Mouse (Mus musculus): ENCODE results near the gene Nudt1. TPM values are rescaled to one million over a fixed set of nuclear protein-coding genes. Genes with fewer than 3 reads are reported as not detected.
"Not testable (repeated sequence)": the region's sequence is repeated elsewhere in the genome, so short reads cannot be mapped to it uniquely, and the experiment has no call there.

Nudt1 gene
- total and polyA plus RNA-seq, 3 experiments: 69.6 to 77.2 TPM; not detected in 1

GRCm38 (mm10) chr5:140359930-140360674, 38.6 kb downstream of the Nudt1 start:
- H3K4me1 ChIP-seq (ENCODE audit: control insufficient read depth in 1 of 2, insufficient read depth in 2 of 2, low read length in 2 of 2): no peaks in the 10 kb centered on the region
- no peak for TF ChIP-seq POLR2AphosphoS2 (IDR thresholded peaks at IDR 0.05; ENCODE audit: low read length)
- no peak for TF ChIP-seq MYC (IDR thresholded peaks at IDR 0.05; ENCODE audit: low read depth, low read length)
- TF ChIP-seq MAZ (IDR thresholded peaks at IDR 0.05; ENCODE audit: low read depth, low read length): no peak
- no peak for TF ChIP-seq MXI1 (IDR thresholded peaks at IDR 0.05; ENCODE audit: low read depth, low read length)
- no peak for TF ChIP-seq ZKSCAN1 (IDR thresholded peaks at IDR 0.05; ENCODE audit: low read depth, low read length)
- no peak for TF ChIP-seq ELF1 (IDR thresholded peaks at IDR 0.05; ENCODE audit: low read depth, low read length)
- TF ChIP-seq BHLHE40 (IDR thresholded peaks at IDR 0.05; ENCODE audit: borderline replicate concordance, low read depth, low read length): no peak
- DNase-seq (ENCODE audit: low read depth, low spot score): no peak
- no peaks in the 10 kb centered on the region for H3K9me3 ChIP-seq (replicated peaks; ENCODE audit: insufficient read depth, low read length)
- no peaks in the 10 kb centered on the region for H3K79me2 ChIP-seq (ENCODE audit: control insufficient read depth, insufficient read depth, low read length, poor library complexity)
- no peak overlapping the region for H3K9ac ChIP-seq (ENCODE audit: control insufficient read depth, low read depth, low read length, poor library complexity, severe bottlenecking)
- no peaks in the 10 kb centered on the region for H3K27me3 ChIP-seq (ENCODE audit: control insufficient read depth in 1 of 2, insufficient read depth in 2 of 2, low read length in 2 of 2)
- H3K36me3 ChIP-seq (ENCODE audit: control insufficient read depth in 1 of 2, insufficient read depth in 2 of 2, low read length in 2 of 2): peaks cover 0 to 3% of the 10 kb centered on the region in 2 experiments; a peak in 2 of 4 replicates
- H3K27ac ChIP-seq (ENCODE audit: control insufficient read depth, low read depth, low read length): no peak overlapping the region
- no peak overlapping the region for H3K4me3 ChIP-seq (ENCODE audit: control insufficient read depth in 1 of 2, insufficient read depth in 1 of 2, low read depth in 2 of 2, low read length in 2 of 2)

DNA sequence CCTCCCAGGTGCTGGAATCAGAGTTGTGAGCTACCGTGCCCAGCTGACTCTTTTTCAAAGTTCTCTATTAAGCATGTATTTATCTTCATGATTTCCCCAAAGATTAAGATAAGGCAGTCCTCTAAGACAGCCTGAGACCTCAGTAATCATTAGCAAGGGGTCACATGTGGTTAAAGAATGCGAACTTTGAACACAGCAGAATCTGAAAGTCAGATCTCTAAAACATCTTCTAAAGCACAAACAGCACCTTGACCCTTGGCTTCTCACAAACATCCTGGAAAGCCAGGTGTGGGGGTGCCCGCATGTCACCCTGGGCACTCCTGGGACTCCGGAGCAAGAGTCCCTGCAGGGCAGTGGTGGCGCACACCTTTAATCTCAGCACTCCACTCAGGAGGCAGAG, 43.0 kb downstream of the Nudt1 start:
- H3K79me2 ChIP-seq (ENCODE audit: control insufficient read depth, insufficient read depth, low read length, poor library complexity): 0 out of 2 replicates have a peak, but pooled peaks cover 1% of the 10 kb centered on the region
- no peak overlapping the region for H3K4me3 ChIP-seq (ENCODE audit: control insufficient read depth in 1 of 2, insufficient read depth in 1 of 2, low read depth in 2 of 2, low read length in 2 of 2)
- H3K27me3 ChIP-seq (ENCODE audit: control insufficient read depth in 1 of 2, insufficient read depth in 2 of 2, low read length in 2 of 2): no peaks in the 10 kb centered on the region
- DNase-seq (ENCODE audit: low read depth, low spot score): no peak
- peaks cover 0 to 3% of the 10 kb centered on the region in 2 experiments; a peak in 1 of 4 replicates for H3K36me3 ChIP-seq (ENCODE audit: control insufficient read depth in 1 of 2, insufficient read depth in 2 of 2, low read length in 2 of 2)
- H3K27ac ChIP-seq (ENCODE audit: control insufficient read depth, low read depth, low read length): no peak overlapping the region
- H3K9ac ChIP-seq (ENCODE audit: control insufficient read depth, low read depth, low read length, poor library complexity, severe bottlenecking): no peak overlapping the region
- no peaks in the 10 kb centered on the region for H3K4me1 ChIP-seq (ENCODE audit: control insufficient read depth in 1 of 2, insufficient read depth in 2 of 2, low read length in 2 of 2)
- TF ChIP-seq ZKSCAN1 (IDR thresholded peaks at IDR 0.05; ENCODE audit: low read depth, low read length) (no peak), MAX (IDR thresholded peaks at IDR 0.05; ENCODE audit: low read length) (no peak), MYB (IDR thresholded peaks at IDR 0.05; ENCODE audit: low read depth, low read length) (no peak), POLR2AphosphoS2 (IDR thresholded peaks at IDR 0.05; ENCODE audit: low read length) (no peak), USF2 (IDR thresholded peaks at IDR 0.05; ENCODE audit: borderline replicate concordance in 1 of 2, insufficient read depth in 1 of 2, low read depth in 1 of 2, low read length in 2 of 2) (no peak), HCFC1 (IDR thresholded peaks at IDR 0.05; ENCODE audit: low read depth, low read length) (no peak), SIN3A (IDR thresholded peaks at IDR 0.05; ENCODE audit: low read length) (no peak), POLR2A (IDR thresholded peaks at IDR 0.05; ENCODE audit: control insufficient read depth in 1 of 2, insufficient read depth in 1 of 2, low read depth in 1 of 2, low read length in 2 of 2, poor library complexity in 1 of 2) (no peak), MYC (IDR thresholded peaks at IDR 0.05; ENCODE audit: low read depth, low read length) (no peak), POLR2AphosphoS5 (IDR thresholded peaks at IDR 0.05; ENCODE audit: borderline replicate concordance, low read depth, low read length) (no peak), USF1 (IDR thresholded peaks at IDR 0.05; ENCODE audit: low read depth, low read length) (no peak), EP300 (IDR thresholded peaks at IDR 0.05; ENCODE audit: low read depth in 1 of 2, low read length in 2 of 2) (no peak), RAD21 (IDR thresholded peaks at IDR 0.05; ENCODE audit: low read depth, low read length) (no peak), NRF1 (IDR thresholded peaks at IDR 0.05; ENCODE audit: insufficient read depth, low read depth, low read length, poor library complexity, severe bottlenecking) (no peak), GABPA (IDR thresholded peaks at IDR 0.05; ENCODE audit: low read depth, low read length) (no peak), UBTF (IDR thresholded peaks at IDR 0.05; ENCODE audit: borderline replicate concordance, insufficient read depth, low read depth, low read length) (no peak), CTCF (IDR thresholded peaks at IDR 0.05 in 2 of 3, conservative IDR thresholded peaks at IDR 0.05 in 1 of 3; ENCODE audit: control insufficient read depth in 1 of 3, insufficient read depth in 1 of 3, low read depth in 2 of 3, low read length in 3 of 3, poor library complexity in 1 of 3, severe bottlenecking in 1 of 3) (no peak), ZNF384 (IDR thresholded peaks at IDR 0.05; ENCODE audit: low read depth, low read length) (no peak), NELFE (IDR thresholded peaks at IDR 0.05; ENCODE audit: low read depth, low read length) (no peak), CHD1 (IDR thresholded peaks at IDR 0.05; ENCODE audit: low read depth, low read length) (no peak)
- H3K9me3 ChIP-seq (replicated peaks; ENCODE audit: insufficient read depth, low read length): no peaks in the 10 kb centered on the region

- H3K9ac ChIP-seq (ENCODE audit: control insufficient read depth, low read depth, low read length, poor library complexity, severe bottlenecking); H3K27me3 ChIP-seq (ENCODE audit: control insufficient read depth in 1 of 2, insufficient read depth in 2 of 2, low read length in 2 of 2); H3K9me3 ChIP-seq (replicated peaks; ENCODE audit: insufficient read depth, low read length); H3K36me3 ChIP-seq (ENCODE audit: control insufficient read depth in 1 of 2, insufficient read depth in 2 of 2, low read length in 2 of 2); H3K27ac ChIP-seq (ENCODE audit: control insufficient read depth, low read depth, low read length); H3K4me1 ChIP-seq (ENCODE audit: control insufficient read depth in 1 of 2, insufficient read depth in 2 of 2, low read length in 2 of 2); H3K4me3 ChIP-seq (ENCODE audit: control insufficient read depth in 1 of 2, insufficient read depth in 1 of 2, low read depth in 2 of 2, low read length in 2 of 2); DNase-seq (ENCODE audit: low read depth, low spot score); H3K79me2 ChIP-seq (ENCODE audit: control insufficient read depth, insufficient read depth, low read length, poor library complexity): not testable (repeated sequence)
Measured at GRCm38 (mm10) chr5:140368126-140368525, 46.7 kb downstream of the Nudt1 start.

All from MEL (cell line).